Mouse (Mus musculus): Measurements from ENCODE around the gene Abtb2.

Gene Abtb2

GRCm38 (mm10) chr2:103667962-103668815 is 102.1 kb downstream of the Abtb2 start:
- peak; percentile 56 for DNase-seq

GRCm38 (mm10) chr2:103668939-103669338 is 102.8 kb downstream of the Abtb2 start:
- no peak for DNase-seq

DNA sequence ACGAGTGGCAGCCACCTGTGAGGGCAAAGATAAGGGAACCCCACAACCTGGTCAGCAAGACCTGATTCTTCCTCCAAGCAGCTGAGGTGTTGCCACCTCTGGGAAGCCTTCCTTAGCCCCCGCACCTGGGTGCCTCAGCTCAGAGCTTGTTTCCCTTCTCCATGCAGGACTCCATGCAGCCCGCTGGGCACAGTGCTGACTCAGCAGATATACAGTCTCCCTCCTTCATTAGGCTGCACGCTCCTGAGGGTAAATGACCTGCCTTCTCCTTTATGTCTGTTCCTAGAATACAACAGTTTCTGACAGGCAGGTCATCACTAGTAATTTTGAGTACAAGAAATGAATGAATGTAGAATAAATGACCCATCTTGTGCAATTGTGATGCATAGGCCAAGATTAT is 103.5 kb downstream of the Abtb2 start:
- no peak for DNase-seq

- peak; percentile 31 for DNase-seq
Observed at GRCm38 (mm10) chr2:103670276-103670680, 104.2 kb downstream of the Abtb2 start.

DNA sequence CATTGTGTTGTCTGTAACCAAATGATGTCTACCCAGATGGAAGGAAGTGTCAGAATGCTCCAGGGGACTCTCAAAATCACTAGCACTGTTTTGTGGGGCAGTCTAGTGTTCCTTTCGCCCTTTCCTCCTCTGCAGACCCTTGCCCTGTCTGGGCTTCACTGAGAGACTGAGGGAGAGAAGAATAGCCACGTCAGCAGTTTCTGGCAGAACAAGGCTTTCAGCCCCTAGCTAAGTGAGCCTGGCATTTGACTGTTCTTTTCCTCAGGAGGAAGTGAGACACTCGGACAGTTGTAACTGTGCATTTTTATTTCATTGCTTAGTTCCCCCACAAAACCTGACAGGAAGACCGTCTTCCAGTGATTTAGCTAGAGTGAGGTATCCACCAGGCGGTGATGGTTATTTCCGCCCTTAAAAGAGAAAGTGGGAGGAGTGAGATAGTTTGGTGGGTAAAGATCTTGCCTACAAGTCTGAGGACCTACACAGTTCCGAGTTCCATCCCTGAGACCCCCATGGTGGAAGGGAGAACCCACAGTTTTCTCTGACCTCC is 106.5 kb downstream of the Abtb2 start:
- no peak for DNase-seq

DNA sequence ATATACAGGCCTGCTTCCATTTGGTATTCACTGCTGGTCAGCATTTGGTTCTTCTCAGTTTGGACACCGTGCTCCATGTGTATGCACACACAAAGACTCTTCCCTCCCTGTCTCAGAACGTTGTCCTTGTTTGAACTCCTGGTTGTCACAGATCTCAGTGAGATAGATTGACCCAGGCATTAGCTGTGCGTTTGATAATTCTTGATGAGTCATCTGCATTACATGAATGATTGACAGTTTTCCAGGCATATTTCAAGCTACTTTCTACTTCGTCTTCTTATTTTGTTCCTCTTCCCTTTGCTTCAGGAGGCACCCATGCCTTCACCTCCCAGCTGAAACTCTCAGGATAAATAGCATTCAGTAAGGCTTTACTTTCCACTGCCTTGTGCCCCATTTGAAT is 107.5 kb downstream of the Abtb2 start:
- no peak for DNase-seq

DNA sequence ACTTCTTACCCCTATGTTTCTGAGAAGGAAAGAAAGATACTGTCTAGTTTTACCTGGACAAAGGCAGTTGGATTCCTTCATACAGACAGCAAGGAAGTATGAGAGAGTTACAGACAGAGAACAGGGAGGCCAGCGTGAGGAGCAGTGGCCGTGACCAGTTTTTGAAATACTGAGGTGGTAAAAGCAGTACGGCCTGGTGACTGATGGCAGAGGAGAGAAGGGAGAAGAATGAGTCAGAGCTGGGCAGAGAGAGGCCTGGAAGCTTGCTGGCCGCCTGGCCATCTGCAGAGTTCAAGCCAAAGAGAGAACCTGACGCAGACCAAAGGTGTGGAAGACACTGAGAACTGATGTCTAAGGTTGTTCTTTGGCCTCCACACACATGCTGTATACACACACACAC is 109.3 kb downstream of the Abtb2 start:
- DNase-seq = no peak

DNA sequence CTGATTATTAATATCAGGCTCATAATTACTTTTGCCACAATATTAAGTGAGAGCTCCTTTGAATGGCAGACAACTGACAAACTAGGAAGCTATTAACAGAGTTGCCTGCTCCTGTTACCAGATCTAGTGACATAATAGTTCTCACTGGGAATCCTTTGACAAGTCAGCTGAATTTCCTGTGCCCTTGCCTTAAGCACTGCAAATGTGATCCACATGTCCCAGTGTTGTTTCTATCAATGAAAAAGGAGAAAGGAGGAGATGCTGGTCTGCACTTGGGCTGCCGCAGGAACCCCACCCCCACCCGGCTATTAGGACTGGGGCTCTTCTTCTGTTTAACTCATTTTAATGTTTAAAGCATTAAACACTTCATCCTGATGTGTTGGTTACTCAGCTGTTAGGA is 110.7 kb downstream of the Abtb2 start:
- no peak for DNase-seq

- DNase-seq = no peak
Observed at GRCm38 (mm10) chr2:103677614-103678369, 111.7 kb downstream of the Abtb2 start.

DNA sequence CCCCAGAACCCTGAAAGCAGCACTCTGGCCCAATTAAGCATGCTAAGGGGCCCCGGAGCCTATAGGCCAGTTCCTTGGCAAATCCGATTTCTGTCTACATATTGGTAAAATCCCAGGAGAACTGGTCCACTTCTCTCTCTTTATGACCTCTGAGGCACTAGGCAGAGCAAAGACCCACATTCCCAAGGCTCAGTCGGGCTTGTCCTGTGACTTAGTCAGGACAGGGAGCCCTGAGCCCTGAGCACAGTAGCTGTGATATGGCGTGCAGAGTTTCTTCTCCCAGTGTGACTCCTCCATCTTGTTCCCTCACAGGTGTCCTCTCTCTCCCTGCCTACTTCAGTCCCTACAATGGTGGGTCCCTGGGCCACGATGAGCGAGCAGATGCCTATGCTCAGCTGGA is 112.3 kb downstream of the Abtb2 start:
- peak; percentile 20 for DNase-seq

DNA sequence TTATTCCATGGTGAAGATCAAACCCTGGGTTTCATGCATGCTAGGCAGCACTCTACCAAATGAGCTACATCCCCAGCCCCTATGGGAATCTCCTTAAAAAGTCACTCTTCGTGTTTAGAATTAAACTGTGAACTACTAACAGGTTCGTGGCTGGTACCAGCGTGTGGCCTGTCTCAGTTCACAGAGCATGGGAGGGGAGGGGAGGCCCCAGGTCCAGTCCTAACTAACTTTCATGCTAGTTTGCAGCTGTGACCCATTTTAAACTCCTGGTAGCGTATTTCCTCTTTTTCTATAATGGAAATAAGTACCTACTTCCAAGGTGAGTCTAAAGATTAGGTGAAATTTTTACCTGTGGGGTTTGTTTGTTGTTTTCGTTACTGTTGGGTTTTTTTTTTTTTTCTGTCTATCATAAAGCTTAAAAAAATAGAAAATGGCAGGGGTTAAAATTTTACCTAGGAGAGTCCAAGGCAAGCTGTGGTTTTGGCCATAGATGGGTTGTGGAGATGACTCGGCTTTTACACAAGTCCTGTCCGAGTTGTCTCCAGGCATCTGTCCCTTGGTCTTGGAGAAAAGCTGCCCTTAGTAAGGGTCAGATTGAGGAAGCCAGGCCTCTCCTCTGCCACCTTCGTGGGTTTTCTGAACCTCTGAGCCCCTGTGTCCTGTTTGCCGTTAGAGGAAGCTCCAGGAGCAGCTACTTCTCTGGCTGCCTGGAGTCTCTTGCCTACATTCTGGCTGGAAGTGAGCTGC is 114.4 kb downstream of the Abtb2 start:
- no peak for DNase-seq

DNA sequence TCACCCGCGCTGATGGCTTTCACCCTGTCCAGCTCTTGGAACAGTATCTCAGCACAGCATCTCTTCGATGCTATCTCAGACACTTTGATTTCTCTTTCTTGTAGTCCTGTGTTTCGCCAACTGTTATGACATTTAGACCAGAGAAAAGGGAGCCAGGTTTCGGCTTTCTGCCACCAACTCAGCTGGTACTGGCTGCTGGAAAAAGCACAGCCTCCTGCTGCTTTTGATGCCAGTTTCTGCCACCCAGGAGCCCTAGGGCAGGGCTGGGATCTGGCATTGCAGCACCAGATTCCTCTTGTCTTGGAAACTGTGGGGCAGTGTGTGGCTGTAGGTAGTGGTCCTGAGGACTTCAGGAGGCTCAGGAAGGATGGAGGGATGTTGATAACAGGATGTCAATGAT is 115.0 kb downstream of the Abtb2 start:
- DNase-seq = no peak

- DNase-seq = no peak
Observed at GRCm38 (mm10) chr2:103682261-103682722, 116.2 kb downstream of the Abtb2 start.

GRCm38 (mm10) chr2:103682927-103683442 is 116.9 kb downstream of the Abtb2 start:
- DNase-seq = no peak

DNA sequence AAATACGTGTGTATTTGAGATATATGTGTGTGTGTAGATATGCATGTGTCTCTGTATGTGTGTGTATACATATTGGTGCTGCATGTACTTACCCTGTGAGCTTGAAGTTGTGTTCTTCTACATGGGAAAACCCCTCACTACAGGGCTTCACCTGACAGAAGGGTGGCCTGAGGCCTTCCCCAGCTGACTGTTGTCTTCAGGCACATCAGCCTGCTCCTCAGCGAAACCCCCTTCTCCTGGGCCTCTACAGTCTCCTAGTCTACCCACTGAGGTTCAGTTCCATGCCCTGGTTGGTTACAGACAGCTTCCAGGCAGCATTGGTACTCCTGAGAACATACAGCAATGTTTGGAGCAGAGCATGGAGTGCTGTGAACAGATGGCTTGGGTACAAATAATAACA is 118.3 kb downstream of the Abtb2 start:
- DNase-seq = no peak

- peak; percentile 30 for DNase-seq
Observed at GRCm38 (mm10) chr2:103684926-103685577, 118.9 kb downstream of the Abtb2 start.

DNA sequence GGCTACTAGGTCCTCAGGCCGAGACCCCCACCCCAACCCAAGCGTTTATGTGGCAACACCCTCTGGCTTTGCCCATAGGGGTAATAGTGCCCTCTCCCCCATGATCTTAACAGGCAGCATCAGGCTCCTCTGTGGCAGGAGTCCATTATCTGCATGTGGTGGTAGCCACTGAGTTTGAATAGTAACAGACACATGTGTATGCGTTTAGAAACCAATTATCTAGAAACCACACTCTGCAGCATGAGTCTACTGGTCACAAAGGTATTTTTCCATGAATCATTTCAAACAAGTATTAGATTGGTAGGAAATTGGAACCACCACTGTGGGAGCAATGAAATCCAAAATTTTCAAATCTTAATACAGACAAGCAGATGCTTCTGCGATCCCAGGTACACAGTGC is 119.5 kb downstream of the Abtb2 start:
- DNase-seq = no peak

- DNase-seq = no peak
Observed at GRCm38 (mm10) chr2:103687143-103687542, 121.0 kb downstream of the Abtb2 start.

GRCm38 (mm10) chr2:103687888-103688287 is 121.8 kb downstream of the Abtb2 start:
- no peak for DNase-seq

DNA sequence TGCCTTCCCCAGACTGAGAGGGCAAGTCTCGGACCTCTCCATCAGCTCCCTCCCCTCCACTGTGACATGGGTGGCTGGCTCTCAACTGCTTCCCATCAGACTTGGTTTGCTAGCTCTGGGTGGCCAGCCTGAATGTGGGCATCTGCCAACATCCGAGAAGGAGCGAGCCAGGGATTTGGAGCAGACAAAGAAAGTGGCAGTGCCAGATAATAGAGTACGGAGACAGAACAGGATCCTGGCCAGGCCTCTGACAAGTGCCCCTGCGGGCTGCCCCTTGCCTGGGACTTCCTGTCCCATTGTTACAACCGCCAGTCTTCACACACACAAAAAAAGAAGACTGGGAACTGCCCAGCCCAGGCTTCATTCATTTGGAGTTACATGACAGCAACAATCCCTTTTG is 124.3 kb downstream of the Abtb2 start:
- DNase-seq = no peak

GRCm38 (mm10) chr2:103690828-103691227 is 124.7 kb downstream of the Abtb2 start:
- no peak for DNase-seq

DNA sequence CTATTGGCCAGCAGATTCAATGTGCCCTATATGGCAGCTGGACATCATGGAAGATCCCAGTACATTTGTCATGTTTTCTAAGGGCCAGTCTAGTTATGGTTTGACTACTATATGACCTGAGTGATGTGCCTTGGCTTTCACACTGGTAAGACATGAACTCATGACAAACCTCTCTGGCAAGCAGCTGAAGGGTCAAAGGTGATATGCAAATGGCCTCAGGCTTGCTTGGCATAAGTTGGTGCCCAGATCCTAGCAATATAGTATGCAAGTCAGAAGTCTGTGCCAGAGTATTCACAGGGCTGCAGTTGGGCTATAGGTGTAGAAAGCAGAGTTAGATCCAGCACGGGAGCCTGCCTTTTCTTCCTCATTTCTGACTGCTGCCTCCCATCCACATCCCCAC is 125.2 kb downstream of the Abtb2 start:
- DNase-seq = no peak
